Mouse (Mus musculus) lung, adult 10 weeks (tissue): ENCODE measurements around the gene Gm11168. TPM values are rescaled to one million over a fixed set of nuclear protein-coding genes. Genes with fewer than 3 reads are reported as not detected.

ENCODE experiments used
- polyA plus RNA-seq: library from polyadenylated mRNA; stranded (reverse); fragments of 350-450 nt; fragmentation: Illumina TruSeq; extraction: RNeasy Lipid Tissue Mini Kit (QIAGEN cat#74804); gene quantifications from one replicate; pipeline ENCODE4 v1.2.3, GENCODE M21; 2014; ENCODE audit warnings: low read depth, low replicate concordance; ENCODE audit not compliant: insufficient read depth

The Gm11168 gene
- not detected for polyA plus RNA-seq

DNA sequence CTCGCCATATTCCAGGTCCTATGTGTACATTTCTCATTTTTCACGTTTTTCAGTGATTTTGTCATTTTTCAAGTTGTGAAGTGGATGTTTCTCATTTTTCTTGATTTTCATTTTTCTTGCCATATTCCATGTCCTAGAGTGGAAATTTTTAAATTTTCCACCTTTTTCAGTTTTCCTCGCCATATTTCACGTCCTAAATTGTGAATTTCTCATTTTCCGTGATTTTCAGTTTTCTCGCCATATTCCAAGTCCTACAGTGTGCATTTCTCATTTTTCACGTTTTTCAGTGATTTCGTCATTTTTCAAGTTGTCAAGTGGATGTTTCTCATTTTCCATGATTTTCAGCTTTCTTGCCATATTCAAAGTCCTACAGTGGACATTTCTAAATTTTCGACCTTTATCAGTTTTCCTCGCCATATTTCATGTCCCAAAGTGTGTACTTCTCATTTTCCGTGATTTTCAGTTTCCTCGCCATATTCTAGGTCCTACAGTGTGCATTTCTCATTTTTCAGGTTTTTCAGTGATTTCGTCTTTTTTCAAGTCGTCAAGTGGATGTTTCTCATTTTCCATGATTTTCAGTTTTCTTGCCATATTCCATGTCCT is at the start of gene Gm11168:
TSS of gene Gm11168 (plus strand) at position 553 of the 603 bp plus-strand sequence.

DNA sequence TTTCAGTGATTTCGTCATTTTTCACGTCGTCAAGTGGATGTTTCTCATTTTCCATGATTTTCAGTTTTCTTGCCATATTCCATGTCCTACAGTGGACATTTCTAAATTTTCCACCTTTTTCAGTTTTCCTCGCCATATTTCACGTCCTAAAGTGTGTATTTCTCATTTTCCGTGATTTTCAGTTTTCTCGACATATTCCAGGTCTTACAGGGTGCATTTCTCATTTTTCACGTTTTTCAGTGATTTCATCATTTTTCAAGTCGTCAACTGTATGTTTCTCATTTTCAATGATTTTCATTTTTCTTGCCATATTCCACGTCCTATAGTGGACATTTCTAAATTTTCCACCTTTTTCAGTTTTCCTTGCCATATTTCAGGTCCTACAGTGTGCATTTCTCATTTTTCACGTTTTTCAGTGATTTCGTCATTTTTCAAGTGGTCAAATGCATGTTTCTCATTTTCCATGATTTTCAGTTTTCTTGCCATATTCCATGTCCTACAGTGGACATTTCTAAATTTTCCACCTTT is 2.6 kb upstream of the Gm11168 start, which contains the start of gene Gm10722:
TSS of gene Gm10722 (plus strand) at position 478 of the 528 bp plus-strand sequence.

DNA sequence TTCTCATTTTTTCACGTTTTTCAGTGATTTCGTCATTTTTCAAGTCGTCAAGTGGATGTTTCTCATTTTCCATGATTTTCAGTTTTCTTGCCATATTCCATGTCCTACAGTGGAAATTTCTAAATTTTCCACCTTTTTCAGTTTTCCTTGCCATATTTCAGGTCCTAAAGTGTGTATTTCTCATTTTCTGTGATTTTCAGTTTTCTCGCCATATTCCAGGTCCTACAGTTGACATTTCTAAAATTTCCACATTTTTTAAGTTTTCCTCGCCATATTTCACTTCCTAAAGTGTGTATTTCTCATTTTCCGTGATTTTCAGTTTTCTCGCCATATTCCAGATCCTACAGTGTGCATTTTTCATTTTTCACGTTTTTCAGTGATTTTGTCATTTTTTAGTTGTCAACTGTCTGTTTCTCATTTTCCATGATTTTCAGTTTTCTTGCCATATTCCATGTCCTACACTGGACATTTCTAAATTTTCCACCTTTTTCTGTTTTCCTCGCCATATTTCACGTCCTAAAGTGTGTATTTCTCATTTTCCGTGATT is 9.7 kb downstream of the Gm11168 start, which contains the start of gene Gm10721:
TSS of gene Gm10721 (plus strand) at position 408 of the 547 bp plus-strand sequence.

DNA sequence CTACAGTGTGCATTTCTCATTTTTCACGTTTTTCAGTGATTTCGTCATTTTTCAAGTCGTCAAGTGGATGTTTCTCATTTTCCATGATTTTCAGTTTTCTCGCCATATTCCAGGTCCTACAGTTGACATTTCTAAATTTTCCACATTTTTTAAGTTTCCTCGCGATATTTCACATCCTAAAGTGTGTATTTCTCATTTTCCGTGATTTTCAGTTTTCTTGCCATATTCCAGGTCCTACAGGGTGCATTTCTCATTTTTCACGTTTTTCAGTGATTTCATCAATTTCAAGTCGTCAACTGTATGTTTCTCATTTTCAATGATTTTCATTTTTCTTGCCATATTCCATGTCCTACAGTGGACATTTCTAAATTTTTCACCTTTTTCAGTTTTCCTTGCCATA is 12.2 kb downstream of the Gm11168 start, which contains the start of gene Gm10720:
TSS of gene Gm10720 (plus strand) at position 301 of the 400 bp plus-strand sequence.

DNA sequence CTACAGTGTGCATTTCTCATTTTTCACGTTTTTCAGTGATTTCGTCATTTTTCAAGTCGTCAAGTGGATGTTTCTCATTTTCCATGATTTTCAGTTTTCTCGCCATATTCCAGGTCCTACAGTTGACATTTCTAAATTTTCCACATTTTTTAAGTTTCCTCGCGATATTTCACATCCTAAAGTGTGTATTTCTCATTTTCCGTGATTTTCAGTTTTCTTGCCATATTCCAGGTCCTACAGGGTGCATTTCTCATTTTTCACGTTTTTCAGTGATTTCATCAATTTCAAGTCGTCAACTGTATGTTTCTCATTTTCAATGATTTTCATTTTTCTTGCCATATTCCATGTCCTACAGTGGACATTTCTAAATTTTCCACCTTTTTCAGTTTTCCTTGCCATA is 14.0 kb downstream of the Gm11168 start, which contains the start of gene Gm10719:
TSS of gene Gm10719 (plus strand) at position 301 of the 400 bp plus-strand sequence.

DNA sequence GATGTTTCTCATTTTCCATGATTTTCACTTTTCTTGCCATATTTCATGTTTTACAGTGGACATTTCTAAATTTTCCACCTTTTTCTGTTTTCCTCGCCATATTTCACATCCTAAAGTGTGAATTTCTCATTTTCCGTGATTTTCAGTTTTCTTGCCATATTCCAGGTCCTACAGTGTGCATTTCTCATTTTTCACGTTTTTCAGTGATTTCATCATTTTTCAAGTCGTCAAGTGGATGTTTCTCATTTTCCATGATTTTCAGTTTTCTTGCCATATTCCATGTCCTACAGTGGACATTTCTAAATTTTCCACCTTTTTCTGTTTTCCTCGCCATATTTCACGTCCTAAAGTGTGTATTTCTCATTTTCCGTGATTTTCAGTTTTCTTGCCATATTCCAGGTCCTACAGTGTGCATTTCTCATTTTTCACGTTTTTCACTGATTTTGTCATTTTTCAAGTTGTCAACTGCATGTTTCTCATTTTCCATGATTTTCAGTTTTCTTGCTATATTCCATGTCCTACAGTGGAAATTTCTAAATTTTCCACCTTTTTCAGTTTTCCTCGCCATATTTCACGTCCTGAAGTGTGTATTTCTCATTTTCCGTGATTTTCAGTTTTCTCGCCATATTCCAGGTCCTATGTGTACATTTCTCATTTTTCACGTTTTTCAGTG is 20.3 kb downstream of the Gm11168 start, which contains the start of gene Gm10718:
TSS of gene Gm10718 (plus strand) at position 236 of the 673 bp plus-strand sequence.

DNA sequence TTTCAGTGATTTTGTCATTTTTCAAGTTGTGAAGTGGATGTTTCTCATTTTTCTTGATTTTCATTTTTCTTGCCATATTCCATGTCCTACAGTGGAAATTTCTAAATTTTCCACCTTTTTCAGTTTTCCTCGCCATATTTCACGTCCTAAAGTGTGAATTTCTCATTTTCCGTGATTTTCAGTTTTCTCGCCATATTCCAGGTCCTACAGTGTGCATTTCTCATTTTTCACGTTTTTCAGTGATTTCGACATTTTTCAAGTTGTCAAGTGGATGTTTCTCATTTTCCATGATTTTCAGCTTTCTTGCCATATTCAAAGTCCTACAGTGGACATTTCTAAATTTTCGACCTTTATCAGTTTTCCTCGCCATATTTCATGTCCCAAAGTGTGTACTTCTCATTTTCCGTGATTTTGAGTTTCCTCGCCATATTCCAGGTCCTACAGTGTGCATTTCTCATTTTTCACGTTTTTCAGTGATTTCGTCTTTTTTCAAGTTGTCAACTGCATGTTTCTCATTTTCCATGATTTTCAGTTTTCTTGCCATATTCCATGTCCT is 21.8 kb downstream of the Gm11168 start, which contains the start of gene Gm10717:
TSS of gene Gm10717 (plus strand) at position 506 of the 556 bp plus-strand sequence.

DNA sequence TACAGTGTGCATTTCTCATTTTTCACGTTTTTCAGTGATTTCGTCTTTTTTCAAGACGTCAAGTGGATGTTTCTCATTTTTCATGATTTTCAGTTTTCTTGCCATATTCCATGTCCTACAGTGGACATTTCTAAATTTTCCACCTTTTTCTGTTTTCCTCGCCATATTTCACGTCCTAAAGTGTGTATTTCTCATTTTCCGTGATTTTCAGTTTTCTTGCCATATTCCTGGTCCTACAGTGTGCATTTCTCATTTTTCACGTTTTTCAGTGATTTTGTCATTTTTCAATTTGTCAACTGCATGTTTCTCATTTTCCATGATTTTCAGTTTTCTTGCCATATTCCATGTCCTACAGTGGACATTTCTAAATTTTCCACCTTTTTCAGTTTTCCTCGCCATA is 31.2 kb downstream of the Gm11168 start, which contains the start of gene Gm17535:
TSS of gene Gm17535 (plus strand) at position 301 of the 400 bp plus-strand sequence.

DNA sequence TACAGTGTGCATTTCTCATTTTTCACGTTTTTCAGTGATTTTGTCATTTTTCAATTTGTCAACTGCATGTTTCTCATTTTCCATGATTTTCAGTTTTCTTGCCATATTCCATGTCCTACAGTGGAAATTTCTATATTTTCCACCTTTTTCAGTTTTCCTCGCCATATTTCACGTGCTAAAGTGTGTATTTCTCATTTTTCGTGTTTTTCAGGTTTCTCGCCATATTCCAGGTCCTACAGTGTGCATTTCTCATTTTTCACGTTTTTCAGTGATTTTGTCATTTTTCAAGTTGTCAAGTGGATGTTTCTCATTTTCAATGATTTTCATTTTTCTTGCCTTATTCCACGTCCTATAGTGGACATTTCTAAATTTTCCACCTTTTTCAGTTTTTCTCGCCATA is 33.4 kb downstream of the Gm11168 start, which contains the start of gene Gm10715:
TSS of gene Gm10715 (plus strand) at position 301 of the 400 bp plus-strand sequence.

Other genes with a start within 250 kb of the Gm11168 start
- not detected for gene Gm10722, start 2.4 kb upstream of the Gm11168 start, polyA plus RNA-seq
- not detected for gene Gm10721, start 9.8 kb downstream of the Gm11168 start, polyA plus RNA-seq
- not detected for gene Gm10720, start 12.3 kb downstream of the Gm11168 start, polyA plus RNA-seq
- gene Gm10719, start 14.1 kb downstream of the Gm11168 start, polyA plus RNA-seq = not detected
- gene Gm10718, start 20.2 kb downstream of the Gm11168 start, polyA plus RNA-seq = not detected
- not detected for gene Gm10717, start 22.1 kb downstream of the Gm11168 start, polyA plus RNA-seq
- gene Gm17535, start 31.3 kb downstream of the Gm11168 start, polyA plus RNA-seq = not detected
- not detected for gene Gm10715, start 33.5 kb downstream of the Gm11168 start, polyA plus RNA-seq